Mouse (Mus musculus) erythroblast, adult 5-6 weeks (primary cell): ENCODE measurements around the gene Rassf2. TPM values are rescaled to one million over a fixed set of nuclear protein-coding genes. Genes with fewer than 3 reads are reported as not detected.

Source experiments
- ATAC-seq: replicated peaks from 2 replicates; pipeline ENCODE4 v1.8.0; 2016; ENCODE audit warnings: moderate number of reproducible peaks, mild to moderate bottlenecking, moderate TSS enrichment, inconsistent platforms; ENCODE audit not compliant: poor library complexity, low FRiP score, severe bottlenecking
- total RNA-seq, 2 experiments: library from RNA; stranded (forward) in 1 of 2; stranded (reverse) in 1 of 2; fragments of 150-400 nt in 1 of 2; fragments of 200-764, 138-1000 nt in 1 of 2; gene quantifications; 2 replicates each; pipeline versions ENCODE4 v1.2.3 to v1.2.4; 2015 to 2017; ENCODE audit warnings: low replicate concordance in 2 of 2

The Rassf2 gene
- total RNA-seq, 2 experiments from 2014 or later, result 10.3 to 12.3 TPM

- no peak for ATAC-seq
Measured at GRCm38 (mm10) chr2:132036326-132036725, 6.3 kb upstream of the Rassf2 start.

GRCm38 (mm10) chr2:132035470-132035835 lies 5.4 kb upstream of the Rassf2 start:
- no peak for ATAC-seq

- ATAC-seq, result no peak
Measured at GRCm38 (mm10) chr2:132034590-132035469, 4.8 kb upstream of the Rassf2 start.

- no peak for ATAC-seq
Measured at GRCm38 (mm10) chr2:132031364-132032095, 1.5 kb upstream of the Rassf2 start.

DNA sequence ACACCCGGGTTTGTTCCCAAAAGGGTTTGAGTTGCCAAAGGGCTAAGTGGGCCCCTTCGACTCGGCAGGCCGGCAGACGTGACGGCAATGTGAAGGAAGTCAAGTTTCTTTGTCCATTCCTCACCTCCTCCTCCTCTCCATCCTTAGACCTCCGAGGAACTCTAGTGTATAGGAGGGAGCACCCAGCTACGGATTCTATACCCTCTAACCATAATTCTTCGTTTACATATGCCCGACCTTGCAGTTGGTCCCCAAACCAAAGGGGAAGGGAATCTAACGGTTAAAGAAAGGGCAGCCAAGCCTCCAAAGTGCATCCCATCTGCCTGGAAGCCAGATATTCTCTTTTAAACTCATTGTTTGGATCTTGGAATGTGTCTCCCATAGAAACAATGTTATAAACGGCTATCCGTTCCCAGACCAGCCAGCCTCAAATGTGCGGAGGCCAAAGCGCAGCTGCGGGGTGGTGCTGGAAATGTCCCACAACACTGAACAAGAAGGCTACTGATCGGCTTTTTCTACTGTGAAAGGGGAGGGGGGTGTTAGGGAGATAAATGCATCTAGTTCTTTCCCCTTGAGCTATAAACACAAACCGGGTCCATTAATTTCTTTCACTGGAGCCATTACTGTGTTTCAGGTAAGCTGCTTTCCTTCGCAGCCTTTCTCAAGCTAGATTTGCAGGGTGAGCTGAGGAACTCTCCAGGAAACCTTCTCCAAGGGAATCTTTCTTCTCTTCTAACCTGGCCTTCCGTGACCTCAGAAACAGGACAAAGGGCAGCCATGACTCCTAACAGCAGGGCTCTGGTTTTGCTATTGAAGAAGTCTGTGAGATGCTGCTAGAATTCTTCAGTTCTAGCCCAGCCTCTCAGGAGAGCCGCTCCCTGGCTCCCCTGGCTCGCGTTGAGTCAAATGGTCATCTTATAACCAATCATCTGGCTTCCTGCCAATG lies 633 bp upstream of the Rassf2 start:
- ATAC-seq, result no peak

DNA sequence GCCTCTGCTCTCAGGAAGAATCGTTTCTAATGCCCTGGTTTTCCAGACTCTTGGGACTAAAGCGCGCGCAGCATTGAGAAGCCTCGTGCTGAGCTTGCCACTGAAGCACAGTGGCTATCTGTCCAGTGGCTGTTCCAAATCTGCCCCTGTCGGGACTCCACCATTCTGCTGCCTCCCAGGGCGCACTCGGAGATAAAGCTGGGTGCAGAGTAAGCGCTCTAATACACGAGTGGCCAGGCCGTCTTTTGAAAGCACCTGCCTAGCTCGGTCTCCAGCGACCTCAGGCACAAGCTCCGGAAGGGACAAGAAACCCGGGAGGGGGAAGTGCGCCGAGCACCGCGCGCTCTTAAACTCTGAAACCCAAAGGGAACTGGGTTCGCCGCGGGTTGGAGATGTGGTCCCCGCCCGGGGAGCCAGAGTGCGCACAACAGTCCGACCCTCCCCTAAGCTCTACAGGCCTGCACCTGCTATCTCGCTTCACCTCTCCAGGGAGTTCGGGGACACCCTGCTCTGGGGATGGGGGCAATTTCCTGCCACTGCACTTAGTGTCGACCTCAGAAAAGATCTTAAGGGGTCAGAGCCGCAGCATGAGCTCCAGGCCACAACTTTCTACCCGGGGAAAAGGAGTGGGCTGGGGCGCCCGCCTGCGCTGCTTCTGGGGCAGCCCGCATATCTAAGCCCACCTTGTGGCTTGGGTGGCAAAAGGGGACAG lies 1.0 kb downstream of the Rassf2 start:
- ATAC-seq, result no peak

DNA sequence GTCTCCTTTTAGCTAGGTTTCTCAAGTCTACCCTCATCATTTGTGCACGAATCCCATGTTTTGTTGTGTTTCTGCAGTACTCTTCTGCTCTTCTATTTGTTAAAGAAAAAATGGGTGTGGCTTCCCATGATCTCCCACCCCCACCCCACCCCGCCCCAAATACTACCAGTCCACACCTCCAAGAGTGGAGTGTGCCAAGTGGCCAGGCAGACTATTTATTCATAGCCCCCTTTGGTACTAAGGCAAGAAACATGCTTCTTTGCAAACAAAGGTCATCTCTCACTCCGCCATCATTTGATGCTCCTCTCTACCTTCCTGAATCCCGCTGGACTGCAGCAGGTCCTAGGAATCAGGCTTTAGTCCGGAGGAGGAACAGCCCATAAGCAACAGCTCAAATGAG lies 2.0 kb downstream of the Rassf2 start:
- no peak for ATAC-seq

DNA sequence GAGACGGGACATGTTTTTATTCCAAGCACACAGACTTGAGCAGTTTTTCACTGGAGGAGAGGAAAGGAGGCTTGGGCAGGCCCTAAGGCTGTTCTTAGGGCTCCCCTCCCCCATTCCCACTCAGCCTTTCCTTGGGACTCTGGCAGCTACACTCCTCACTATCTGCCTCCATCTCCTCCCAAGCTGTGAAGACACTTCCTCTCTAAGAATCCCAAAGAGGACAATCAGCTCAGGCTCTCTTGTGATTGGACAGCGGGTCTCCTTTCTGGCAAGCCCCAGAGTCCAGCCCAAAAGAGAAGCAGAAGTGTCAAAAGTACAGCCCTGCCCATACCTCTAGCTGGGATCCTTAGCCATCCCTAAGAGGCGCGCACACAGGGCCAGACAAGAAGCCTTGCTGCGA lies 2.7 kb downstream of the Rassf2 start:
- no peak for ATAC-seq

DNA sequence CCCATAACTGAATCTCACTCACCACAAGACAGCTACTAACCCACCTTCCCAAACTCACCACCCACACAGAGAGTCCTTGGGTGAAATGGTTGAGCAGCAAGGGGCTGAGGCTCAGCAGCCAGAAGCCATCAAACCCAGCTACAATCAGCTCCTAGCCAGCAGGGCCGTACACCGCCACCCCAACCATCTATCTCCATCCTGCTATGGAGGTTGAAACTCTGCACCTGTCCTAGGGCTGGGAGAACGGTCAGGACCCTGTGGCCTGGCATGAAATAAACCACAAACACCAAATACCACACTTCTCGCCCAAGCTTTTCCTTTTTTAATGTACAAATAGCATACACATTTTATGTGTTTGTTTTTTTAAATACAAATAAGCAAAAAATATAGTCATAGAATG lies 6.0 kb downstream of the Rassf2 start:
- no peak for ATAC-seq

DNA sequence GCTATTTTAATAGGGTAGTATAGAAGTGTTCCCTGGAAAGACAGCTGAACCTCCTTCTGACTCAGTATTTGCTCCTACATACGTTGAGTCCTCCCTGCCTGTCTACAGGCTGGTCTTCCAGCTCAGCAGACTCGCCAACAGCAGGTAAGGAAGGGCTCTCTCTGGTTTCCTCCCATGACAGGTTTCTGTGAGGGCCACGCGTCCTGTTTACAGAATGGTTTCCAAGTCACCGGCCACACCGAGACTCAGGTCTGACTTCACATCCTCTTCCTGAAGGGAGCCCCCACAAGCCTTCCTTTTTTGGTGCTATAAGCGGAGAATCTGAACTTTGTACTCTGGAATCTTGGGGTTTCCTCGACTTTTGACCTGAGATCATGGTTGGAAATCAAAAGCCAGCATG lies 7.4 kb downstream of the Rassf2 start:
- no peak for ATAC-seq

DNA sequence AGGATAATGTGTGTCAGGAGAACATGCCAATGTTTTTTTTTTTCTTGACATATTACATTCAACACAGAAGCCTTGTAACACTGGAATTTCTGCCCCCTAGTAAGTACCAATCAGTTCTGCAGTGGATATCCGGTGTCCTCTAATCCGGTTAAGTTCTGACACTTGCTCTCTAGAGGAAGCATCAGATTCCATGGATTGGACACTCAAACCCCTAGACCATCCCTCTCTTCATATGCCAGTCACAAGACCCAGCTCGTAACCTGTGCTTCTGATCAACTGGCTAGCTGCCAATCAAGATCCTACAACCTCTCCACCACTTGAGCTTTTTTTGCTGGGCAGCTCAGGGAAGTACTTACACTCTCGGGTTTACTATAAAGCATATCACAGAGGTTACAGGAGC lies 8.4 kb downstream of the Rassf2 start:
- ATAC-seq, result no peak

DNA sequence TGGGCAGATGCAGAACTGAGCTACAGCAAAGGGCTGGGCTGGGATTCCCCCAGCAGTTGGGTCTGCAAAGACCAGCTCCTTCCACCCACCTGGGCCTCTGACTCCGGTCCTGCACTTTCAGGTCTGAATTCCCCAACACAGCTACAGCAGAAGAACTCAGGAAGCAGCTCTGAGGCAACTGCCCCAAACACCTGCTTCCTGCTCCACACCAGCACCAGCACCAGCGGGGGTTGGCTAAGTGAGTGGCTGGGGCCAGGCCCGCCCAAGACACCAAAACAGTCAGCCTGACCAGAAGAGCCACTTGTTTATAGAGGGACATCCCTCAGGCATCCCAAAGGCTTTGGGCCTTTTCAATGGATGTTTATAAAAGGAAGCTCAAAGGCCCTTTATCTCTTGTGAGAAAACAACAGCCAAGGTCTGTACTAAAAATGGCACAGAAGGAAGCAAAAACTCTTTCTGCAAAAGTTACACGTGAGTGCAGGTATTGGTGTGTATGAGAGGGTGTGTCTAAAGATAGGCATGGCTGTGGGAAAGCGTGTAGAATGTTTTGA lies 9.0 kb downstream of the Rassf2 start:
- ATAC-seq, result no peak

DNA sequence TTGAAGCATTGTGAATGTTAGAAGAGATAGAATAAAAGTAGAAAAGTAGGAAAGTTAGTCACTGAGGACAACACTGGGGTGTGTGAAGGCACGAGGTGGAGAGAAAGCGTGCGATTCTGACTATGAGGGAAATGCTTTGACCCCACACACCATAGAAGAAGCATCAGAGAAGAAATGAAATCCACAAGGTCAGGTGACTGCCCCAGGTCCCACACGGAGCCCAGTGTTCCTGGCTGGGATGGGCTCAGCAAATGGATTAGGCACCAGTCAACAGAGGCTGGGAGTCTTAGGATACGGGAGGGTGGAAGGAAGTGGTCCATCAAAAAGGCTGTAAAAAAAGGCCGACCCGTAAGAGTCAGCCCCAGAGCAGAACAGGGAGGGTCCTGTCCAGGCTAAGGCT lies 9.6 kb downstream of the Rassf2 start:
- no peak for ATAC-seq

- ATAC-seq, result no peak
Measured at GRCm38 (mm10) chr2:132019372-132019811, 10.7 kb downstream of the Rassf2 start.

DNA sequence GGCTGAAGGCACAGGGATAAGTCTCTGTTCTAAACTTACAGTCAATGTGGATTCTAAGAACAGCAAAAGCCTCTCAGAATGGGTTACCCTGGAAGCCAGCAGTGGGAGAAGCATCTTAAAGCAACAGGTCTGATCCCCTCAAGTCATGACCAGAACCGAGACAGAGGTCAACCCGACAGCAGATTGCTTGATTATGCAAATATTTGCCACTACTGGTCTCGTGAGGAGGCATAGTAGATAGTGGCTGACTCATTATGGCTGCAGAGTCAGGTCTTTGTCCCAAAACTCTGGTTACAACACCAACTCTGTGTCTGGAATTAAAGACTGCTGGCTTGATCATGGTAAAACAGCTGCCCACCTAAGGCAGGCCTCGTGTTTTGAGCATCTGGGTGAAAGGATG lies 11.9 kb downstream of the Rassf2 start:
- no peak for ATAC-seq

DNA sequence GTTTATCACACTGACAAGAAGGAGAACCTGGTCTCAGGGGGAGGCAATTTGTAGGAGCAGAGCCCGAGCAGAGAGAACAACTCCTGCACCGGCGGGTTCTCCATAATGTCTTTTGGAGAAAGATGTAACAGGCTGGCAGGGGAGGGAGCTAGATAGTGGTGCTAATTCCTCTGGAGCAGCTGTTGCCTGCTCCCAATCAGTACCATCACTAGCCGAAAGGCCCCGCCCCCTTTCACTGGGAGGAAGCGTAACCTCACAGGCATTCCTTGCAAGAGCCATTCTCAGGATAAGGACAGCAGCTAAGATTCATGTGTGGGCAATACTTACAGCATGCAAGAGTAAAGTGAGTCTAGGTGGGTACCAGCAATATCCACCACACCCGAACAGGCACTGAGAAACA lies 12.4 kb downstream of the Rassf2 start:
- no peak for ATAC-seq

GRCm38 (mm10) chr2:132016034-132016433 lies 14.0 kb downstream of the Rassf2 start:
- no peak for ATAC-seq

DNA sequence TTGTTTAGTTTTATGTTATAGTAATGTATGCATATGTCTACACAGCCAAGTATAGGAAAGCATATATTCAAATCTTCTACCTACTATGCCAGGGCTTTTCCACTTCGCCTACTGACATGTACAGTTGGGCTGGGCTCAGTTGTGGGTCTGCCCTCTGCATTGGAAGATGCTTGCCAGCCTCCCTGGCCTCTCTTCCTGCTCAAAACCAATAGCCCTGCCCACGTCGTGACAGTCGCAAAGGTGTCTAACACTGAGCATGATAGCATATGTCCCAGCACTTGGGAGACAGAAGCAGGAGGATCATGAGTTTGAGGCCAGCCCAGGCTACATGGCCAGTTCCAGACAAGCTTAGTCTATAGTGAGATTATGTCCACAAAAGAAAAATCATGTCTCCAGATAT lies 16.9 kb downstream of the Rassf2 start:
- ATAC-seq, result no peak

GRCm38 (mm10) chr2:132010781-132011180 lies 19.3 kb downstream of the Rassf2 start:
- no peak for ATAC-seq
